Mouse (Mus musculus) kidney, postnatal 0 days (tissue): Measurements from ENCODE around the gene Clk2. TPM values are rescaled to one million over a fixed set of nuclear protein-coding genes. Genes with fewer than 3 reads are reported as not detected.

Experiments
- ATAC-seq: fragments of 200-750 bp; cut with Nextera tagmentation; replicated peaks from 2 replicates; pipeline ENCODE4 v1.8.0; 2017; ENCODE audit warnings: low read depth, moderate number of reproducible peaks, moderate TSS enrichment, moderate library complexity; ENCODE audit not compliant: low FRiP score
- DNase-seq: peaks from one replicate; pipeline ENCODE4 v3.0.0-alpha.2; 2016; ENCODE audit warnings: low spot score
- H3K27ac ChIP-seq: fragments of 300-500 bp; sonication (generic); 2 replicates; pipeline ENCODE4 v1.5.1; 2014; ENCODE audit warnings: mild to moderate bottlenecking
- H3K27me3 ChIP-seq: fragments of 300-500 bp; sonication (generic); 2 replicates; pipeline ENCODE4 v1.6.1; 2014; ENCODE audit warnings: low read length, mixed read lengths; ENCODE audit not compliant: insufficient read depth
- H3K36me3 ChIP-seq: fragments of 300-500 bp; sonication (generic); 2 replicates; pipeline ENCODE4 v1.6.1; 2014; ENCODE audit warnings: low read length, mixed read lengths; ENCODE audit not compliant: insufficient read depth
- H3K4me1 ChIP-seq: fragments of 300-500 bp; sonication (generic); replicated peaks from 2 replicates; pipeline ENCODE4 v1.6.1; 2014; ENCODE audit warnings: antibody characterized with exemption, low read length, mixed read lengths; ENCODE audit not compliant: insufficient read depth
- H3K4me2 ChIP-seq: fragments of 300-500 bp; sonication (generic); 2 replicates; pipeline ENCODE4 v1.6.1; 2014; ENCODE audit warnings: mild to moderate bottlenecking, low read length, moderate library complexity, mixed read lengths
- H3K4me3 ChIP-seq: fragments of 300-500 bp; sonication (generic); replicated peaks from 2 replicates; pipeline ENCODE4 v1.5.1; 2014; ENCODE audit warnings: low read depth, low read length
- H3K9ac ChIP-seq: fragments of 300-500 bp; sonication (generic); 2 replicates; pipeline ENCODE4 v1.6.1; 2014; ENCODE audit warnings: low read depth, low read length
- H3K9me3 ChIP-seq: fragments of 300-500 bp; sonication (generic); replicated peaks from 2 replicates; pipeline ENCODE4 v1.6.1; 2016; ENCODE audit warnings: low read length, inconsistent platforms, mixed read lengths
- CTCF ChIP-seq: IDR thresholded peaks from 2 replicates; pipeline ENCODE4 v1.5.1; 2016; ENCODE audit warnings: antibody characterized with exemption, low read depth, mild to moderate bottlenecking, moderate library complexity
- WGBS: fragments of 180-500 bp; shearing (Covaris S2); extraction: QIAGEN DNeasy Blood & Tissue Kit; methylation state at CpG from one replicate; pipeline ENCODE4 v1.1.7; 2014; 5-methylcytosine and 5-hydroxymethylcytosine counted together
- polyA plus RNA-seq: library from polyadenylated mRNA; unstranded; fragments of >200 nt; fragmentation: Nextera tagmentation; extraction: Ambion mirVana; gene quantifications from 2 replicates; pipeline ENCODE4 v1.2.1, GENCODE M21; 2015

The Clk2 gene
- polyA plus RNA-seq, 1 experiment from 2014 or later, result 18.8 TPM

DNA sequence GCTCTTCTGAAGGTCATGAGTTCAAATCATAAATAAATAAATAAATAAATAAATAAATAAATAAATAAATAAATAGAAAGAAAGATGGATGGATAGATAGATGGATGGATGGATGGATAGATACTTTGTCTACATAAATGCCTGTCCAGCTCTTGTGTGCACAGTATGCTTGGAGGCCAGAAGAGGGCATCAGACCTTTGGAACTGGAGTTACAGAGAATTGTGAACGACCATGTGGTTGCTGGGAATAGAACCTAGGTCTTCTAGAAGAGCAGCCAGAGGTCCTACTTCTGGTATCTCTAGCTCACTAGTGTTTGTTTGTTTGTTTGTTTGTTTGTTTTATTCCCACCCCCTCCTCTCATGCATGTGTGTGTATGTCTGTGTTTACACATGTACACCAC is 28.8 kb downstream of the Clk2 start:
- Histone ChIP-seq H3K4me1 (peaks cover 8% of the 10 kb centered on the region), H3K9ac (no peak overlapping the region), H3K36me3 (no peaks in the 10 kb centered on the region), H3K4me3 (no peak overlapping the region), H3K9me3 (no peaks in the 10 kb centered on the region), H3K4me2 (no peak overlapping the region), H3K27ac (no peak overlapping the region), H3K27me3 (no peaks in the 10 kb centered on the region)
- peak; percentile 36; the same call in 1 of the 2 replicates for TF ChIP-seq CTCF
- WGBS, result 75% methylated on average over 1 of the region's 1 CpGs
- no peak for ATAC-seq
- DNase-seq, result no peak

- Histone ChIP-seq H3K27me3 (no peaks in the 10 kb centered on the region), H3K4me2 (no peak overlapping the region), H3K36me3 (no peaks in the 10 kb centered on the region), H3K9me3 (no peaks in the 10 kb centered on the region), H3K9ac (no peak overlapping the region), H3K27ac (no peak overlapping the region), H3K4me3 (no peak overlapping the region), H3K4me1 (peaks cover 8% of the 10 kb centered on the region)
- DNase-seq (peak; percentile 62), ATAC-seq (no peak)
- peak; percentile 64 for TF ChIP-seq CTCF
- WGBS, result 93% methylated on average over 2 of the region's 2 CpGs
Observed at GRCm38 (mm10) chr3:89193853-89194252, 29.3 kb downstream of the Clk2 start.

DNA sequence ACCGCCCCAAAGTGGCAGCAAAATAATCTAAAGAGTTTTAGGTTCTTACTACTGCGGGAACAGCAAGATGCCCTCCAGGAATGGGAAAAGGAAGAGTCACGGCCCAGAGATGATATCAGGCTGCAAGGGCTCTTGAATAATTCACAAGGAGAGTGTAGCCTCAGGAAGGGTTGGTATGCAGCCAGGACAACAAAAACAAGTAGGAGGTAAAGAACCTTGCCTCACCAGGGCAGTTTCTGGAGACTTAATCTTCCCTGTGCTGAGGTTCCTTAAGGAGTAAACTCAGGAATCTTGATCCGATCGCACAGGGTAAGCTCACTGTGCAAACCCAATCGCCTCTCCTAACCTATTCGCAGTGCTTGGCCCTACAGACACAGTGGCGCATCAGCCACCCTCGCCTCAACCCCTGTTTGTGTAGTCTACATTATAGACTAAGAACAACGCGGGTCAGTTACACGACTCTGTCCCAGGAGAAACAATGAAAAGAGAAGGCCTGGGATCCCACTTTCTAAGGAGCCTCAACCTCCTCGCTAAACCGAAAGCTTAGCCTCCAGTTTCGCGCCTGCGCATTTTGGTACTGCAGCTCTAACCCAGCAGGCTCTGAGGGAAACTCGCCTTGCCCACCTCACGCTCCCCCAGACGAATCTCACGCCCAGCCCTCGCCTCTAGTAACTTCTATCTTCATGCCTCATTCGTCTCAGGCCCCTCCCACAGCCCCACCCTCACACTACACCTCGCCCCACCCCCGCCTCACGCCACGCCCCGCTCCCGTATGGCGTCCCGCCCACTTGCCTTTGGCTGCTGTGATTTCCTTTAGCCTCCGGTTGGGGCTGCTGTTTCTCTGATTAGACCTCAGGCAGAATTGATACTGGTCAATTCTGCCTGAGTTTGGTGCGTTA is 31.6 kb downstream of the Clk2 start:
- DNase-seq (peak; percentile 98), ATAC-seq (peak; percentile 96)
- Histone ChIP-seq H3K36me3 (no peaks in the 10 kb centered on the region), H3K4me3 (peak overlapping the region; percentile 35), H3K27me3 (no peaks in the 10 kb centered on the region), H3K9me3 (no peaks in the 10 kb centered on the region), H3K9ac (peak overlapping the region; percentile 57), H3K27ac (peak overlapping the region; percentile 91), H3K4me1 (peaks cover 8% of the 10 kb centered on the region), H3K4me2 (peak overlapping the region; percentile 60)
- TF ChIP-seq CTCF, result peak; percentile 62; the same call in 1 of the 2 replicates
- WGBS, result 6% methylated on average over 33 of the region's 33 CpGs

GRCm38 (mm10) chr3:89199839-89200238 is 35.2 kb downstream of the Clk2 start:
- 74% methylated on average over 3 of the region's 3 CpGs for WGBS
- no peak for ATAC-seq
- DNase-seq, result no peak

DNA sequence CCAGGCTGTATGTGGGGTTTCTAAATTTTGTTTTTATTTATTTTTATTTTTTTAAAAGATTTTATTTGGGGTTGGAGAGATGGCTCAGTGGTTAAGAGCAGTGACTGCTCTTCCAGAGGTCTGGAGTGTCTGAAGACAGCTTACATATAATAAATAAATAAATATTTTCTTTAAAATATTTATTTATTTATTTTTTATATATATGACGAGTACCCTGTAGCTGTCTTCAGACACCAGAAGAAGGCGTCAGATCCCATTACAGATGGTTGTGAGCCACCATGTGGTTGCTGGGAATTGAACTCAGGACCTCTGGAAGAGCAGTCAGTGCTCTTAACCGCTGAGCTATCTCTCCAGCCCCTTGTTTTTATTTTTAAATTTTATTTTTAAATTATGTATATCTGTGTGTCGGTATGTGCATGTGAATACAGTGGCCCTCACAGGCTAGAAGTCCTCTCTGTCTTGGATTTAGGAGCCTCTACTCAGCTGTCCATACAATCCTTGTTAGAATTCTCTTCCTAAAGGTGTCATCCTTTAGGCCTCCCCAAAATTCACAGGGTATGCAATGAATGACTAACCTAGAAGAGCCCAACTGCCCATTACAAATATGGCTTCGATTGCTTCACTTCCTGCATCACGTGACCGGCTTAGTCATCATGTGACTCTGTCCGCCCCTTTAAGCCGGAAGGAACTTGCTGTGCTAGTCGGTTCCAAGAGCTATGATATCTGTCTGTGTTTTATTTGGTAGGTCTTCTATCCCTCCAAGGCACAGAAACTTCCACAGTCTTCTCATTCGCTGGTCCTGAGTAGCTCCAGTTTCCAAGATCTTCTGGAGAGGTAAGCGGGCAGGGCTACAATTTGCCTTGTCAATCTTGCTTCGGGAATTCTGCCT is 37.9 kb downstream of the Clk2 start, which contains the start of gene Gba:
TSS of gene Gba (plus strand) at position 676 of the 889 bp plus-strand sequence.
- 26% methylated on average over 13 of the region's 13 CpGs for WGBS
- no peaks in the 10 kb centered on the region for H3K27me3 ChIP-seq
- H3K9me3 ChIP-seq, result no peaks in the 10 kb centered on the region
- 0 out of 2 replicates have a peak, but pooled peaks cover 4% of the 10 kb centered on the region for H3K4me1 ChIP-seq
- peak within 1 kb of the TSS; percentile 45 for H3K4me3 ChIP-seq
- DNase-seq (peak; percentile 95), ATAC-seq (peak; percentile 87)
- H3K27ac ChIP-seq, result no peak within 1 kb of the TSS
- no peak for TF ChIP-seq CTCF
- peak within 1 kb of the TSS; percentile 52 for H3K9ac ChIP-seq
- peaks cover 19% of the 10 kb centered on the region for H3K36me3 ChIP-seq
- peak within 1 kb of the TSS; percentile 70 for H3K4me2 ChIP-seq

More at GRCm38 (mm10) chr3:89199839-89200238, 35.2 kb downstream of the Clk2 start:
- Histone ChIP-seq H3K27ac (no peak overlapping the region), H3K9ac (no peak overlapping the region), H3K4me1 (peaks cover 12% of the 10 kb centered on the region), H3K27me3 (no peaks in the 10 kb centered on the region), H3K4me2 (no peak overlapping the region), H3K4me3 (no peak overlapping the region), H3K36me3 (no peaks in the 10 kb centered on the region), H3K9me3 (no peaks in the 10 kb centered on the region)
- no peak for TF ChIP-seq CTCF

GRCm38 (mm10) chr3:89203142-89203514 is 38.5 kb downstream of the Clk2 start:
- Histone ChIP-seq H3K9me3 (no peaks in the 10 kb centered on the region), H3K36me3 (peaks cover 25% of the 10 kb centered on the region), H3K9ac (peak overlapping the region; percentile 52), H3K4me3 (peak overlapping the region; percentile 45), H3K27ac (no peak overlapping the region), H3K4me2 (peak overlapping the region; percentile 70), H3K27me3 (no peaks in the 10 kb centered on the region), H3K4me1 (0 out of 2 replicates have a peak, but pooled peaks cover 4% of the 10 kb centered on the region)
- DNase-seq, result no peak
- TF ChIP-seq CTCF, result no peak
- WGBS, result 42% methylated on average over 5 of the region's 5 CpGs
- no peak; the same call in 1 of the 2 replicates for ATAC-seq
